Mouse (Mus musculus): ENCODE measurements around the gene Trdn.

Gene Trdn

GRCm38 (mm10) chr10:33080254-33080653 is at the start of gene Trdn:
Gene Trdn, plus strand, starts transcription at chr10:33080554.
- DNase-seq = no peak

GRCm38 (mm10) chr10:33060771-33061170 is 19.6 kb upstream of the Trdn start:
- DNase-seq = no peak

- no peak for DNase-seq
These were observed 14.8 kb upstream of the Trdn start for GRCm38 (mm10) chr10:33065566-33065965.

- DNase-seq = no peak
These were observed 7.2 kb upstream of the Trdn start for GRCm38 (mm10) chr10:33073126-33073525.

GRCm38 (mm10) chr10:33082151-33082844 is 1.9 kb downstream of the Trdn start:
- no peak for DNase-seq

GRCm38 (mm10) chr10:33082961-33083626 is 2.7 kb downstream of the Trdn start:
- DNase-seq = no peak

GRCm38 (mm10) chr10:33083627-33084158 is 3.3 kb downstream of the Trdn start:
- DNase-seq = no peak

GRCm38 (mm10) chr10:33088403-33088802 is 8.0 kb downstream of the Trdn start:
- DNase-seq = no peak

- no peak for DNase-seq
These were observed 12.0 kb downstream of the Trdn start for GRCm38 (mm10) chr10:33092400-33092799.

GRCm38 (mm10) chr10:33107942-33108341 is 27.6 kb downstream of the Trdn start:
- DNase-seq = no peak

- DNase-seq = no peak
These were observed 42.7 kb downstream of the Trdn start for GRCm38 (mm10) chr10:33123028-33123427.

GRCm38 (mm10) chr10:33144911-33145310 is 64.6 kb downstream of the Trdn start:
- no peak for DNase-seq

- DNase-seq = no peak
These were observed 99.6 kb downstream of the Trdn start for GRCm38 (mm10) chr10:33179731-33180631.

- DNase-seq = no peak
These were observed 108.7 kb downstream of the Trdn start for GRCm38 (mm10) chr10:33189031-33189430.

- DNase-seq = no peak
These were observed 115.6 kb downstream of the Trdn start for GRCm38 (mm10) chr10:33195919-33196318.

GRCm38 (mm10) chr10:33198257-33198656 is 117.9 kb downstream of the Trdn start:
- DNase-seq = no peak

- no peak for DNase-seq
These were observed 130.1 kb downstream of the Trdn start for GRCm38 (mm10) chr10:33210411-33210810.

- DNase-seq = no peak
These were observed 173.6 kb downstream of the Trdn start for GRCm38 (mm10) chr10:33253911-33254310.

GRCm38 (mm10) chr10:33256202-33256601 is 175.8 kb downstream of the Trdn start:
- no peak for DNase-seq

- DNase-seq = peak; percentile 7
These were observed 224.6 kb downstream of the Trdn start for GRCm38 (mm10) chr10:33304982-33305381.

GRCm38 (mm10) chr10:33353026-33353425 is 272.7 kb downstream of the Trdn start:
- DNase-seq = no peak

- no peak for DNase-seq
These were observed 286.2 kb downstream of the Trdn start for GRCm38 (mm10) chr10:33366521-33366920.

GRCm38 (mm10) chr10:33370534-33370933 is 290.2 kb downstream of the Trdn start:
- DNase-seq = no peak
